Mouse (Mus musculus) brain, embryonic 14.5 days (tissue): ENCODE measurements around the gene Gm7168. TPM values are rescaled to one million over a fixed set of nuclear protein-coding genes. Genes with fewer than 3 reads are reported as not detected.
"Not testable (repeated sequence)": the region's sequence is repeated elsewhere in the genome, so short reads cannot be mapped to it uniquely, and the experiment has no call there.

ENCODE experiments used
- DNase-seq: peaks from one replicate; pipeline ENCODE4 v3.0.0-alpha.2; 2011; ENCODE audit warnings: low read depth
- CTCF ChIP-seq: fragments of 200-500 bp; IDR thresholded peaks from 2 replicates; pipeline ENCODE4 v1.5.1; 2012; ENCODE audit warnings: inconsistent platforms, mild to moderate bottlenecking, moderate library complexity, borderline replicate concordance; ENCODE audit not compliant: insufficient read depth, insufficient read length; ENCODE audit errors: extremely low read depth
- POLR2A ChIP-seq: fragments of 200-500 bp; IDR thresholded peaks from 2 replicates; pipeline ENCODE4 v1.6.1; 2012; ENCODE audit warnings: mild to moderate bottlenecking, inconsistent platforms, borderline replicate concordance; ENCODE audit not compliant: poor library complexity, insufficient read depth, insufficient read length, severe bottlenecking; ENCODE audit errors: extremely low read depth
- polyA plus RNA-seq: library from polyadenylated mRNA; depleted of rRNA; stranded (reverse); fragments of >200 nt; gene quantifications from 2 replicates; pipeline ENCODE4 v1.2.3, GENCODE M21; 2012; rRNA removed

Gene Gm7168
- 0.04 TPM in 1 of 2 replicates, not detected in the other for polyA plus RNA-seq

DNA sequence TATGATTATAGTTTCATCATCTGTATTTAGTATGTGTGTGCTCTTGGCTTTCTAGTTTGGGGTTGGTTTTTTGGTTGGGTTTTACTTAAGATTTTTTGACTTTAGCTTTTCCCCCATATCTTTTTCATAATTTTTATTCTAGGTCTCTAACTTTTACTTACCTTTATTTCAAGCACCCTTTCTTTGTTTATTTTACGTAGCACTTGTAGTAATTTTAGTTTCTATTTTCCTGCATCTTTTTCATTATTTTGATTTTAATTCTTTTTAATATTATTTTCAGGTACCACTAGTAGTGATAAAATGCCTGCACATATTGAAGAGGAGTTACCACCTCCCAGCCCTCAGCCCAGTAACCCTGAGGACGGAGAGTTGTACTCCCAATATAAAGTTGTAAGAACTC is at the start of gene Gm7168:
Gm7168 (plus strand) TSS at position 301 of the 400 bp plus-strand sequence.
- not testable (repeated sequence) for DNase-seq

DNA sequence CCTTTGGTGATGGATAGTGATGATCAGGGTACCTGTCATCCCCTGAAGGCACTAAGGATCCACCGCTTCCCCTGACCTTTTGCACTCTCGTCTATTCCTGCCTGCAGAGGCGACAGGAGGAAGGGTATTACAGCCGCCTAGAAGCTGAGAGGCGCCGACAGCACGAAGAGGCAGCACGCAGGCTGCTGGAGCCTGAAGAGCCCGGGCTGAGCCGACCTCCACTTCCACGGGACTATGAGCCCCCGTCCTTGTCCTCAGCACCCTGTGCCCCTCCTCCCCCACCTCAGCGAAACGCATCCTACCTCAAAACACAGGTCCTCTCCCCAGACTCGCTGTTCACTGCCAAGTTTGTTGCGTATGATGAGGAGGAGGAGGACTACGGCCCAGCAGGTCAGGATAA is 49.3 kb upstream of the Gm7168 start:
- TF ChIP-seq CTCF (no peak), POLR2A (no peak)
- DNase-seq, result no peak

DNA sequence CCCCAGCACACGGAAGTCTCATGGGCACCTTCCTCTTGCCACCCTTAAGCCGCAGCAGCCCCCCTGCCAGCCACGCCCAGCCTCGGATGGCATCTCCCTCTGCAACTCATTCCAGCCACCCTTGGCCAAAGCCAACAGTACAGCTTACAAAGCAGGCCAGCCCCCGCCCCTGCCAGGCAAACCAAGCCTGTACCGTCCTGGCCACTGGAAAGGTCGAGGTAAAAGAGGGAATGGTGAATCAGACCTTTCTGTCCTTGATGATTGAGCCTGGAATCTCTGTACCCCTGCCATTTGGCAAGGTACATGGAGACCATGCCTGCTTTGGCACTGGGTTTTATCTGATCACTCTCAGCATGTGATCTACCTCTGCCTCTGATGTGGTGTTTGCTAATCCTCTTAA is 48.9 kb upstream of the Gm7168 start:
- TF ChIP-seq CTCF (no peak), POLR2A (no peak)
- DNase-seq, result no peak

DNA sequence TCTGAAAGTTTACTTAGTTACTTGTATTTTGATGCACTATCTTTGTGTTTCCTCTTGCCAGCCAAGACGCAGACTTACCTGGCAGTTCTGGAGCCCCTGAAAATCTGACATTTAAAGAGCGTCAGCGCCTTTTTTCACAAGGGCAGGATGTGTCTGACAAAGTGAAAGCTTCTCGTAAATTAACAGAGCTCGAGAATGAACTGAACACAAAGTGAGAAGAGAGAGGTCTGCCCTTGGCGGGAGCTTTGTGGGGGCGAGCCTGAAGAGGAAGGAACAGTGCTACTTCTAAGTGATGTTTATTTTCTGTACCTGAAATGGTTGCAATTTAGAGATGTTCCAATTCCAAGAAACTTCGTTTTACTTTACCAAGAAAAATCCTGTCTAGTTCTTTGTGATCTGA is 44.4 kb upstream of the Gm7168 start:
- TF ChIP-seq POLR2A (no peak), CTCF (no peak)
- no peak for DNase-seq

DNA sequence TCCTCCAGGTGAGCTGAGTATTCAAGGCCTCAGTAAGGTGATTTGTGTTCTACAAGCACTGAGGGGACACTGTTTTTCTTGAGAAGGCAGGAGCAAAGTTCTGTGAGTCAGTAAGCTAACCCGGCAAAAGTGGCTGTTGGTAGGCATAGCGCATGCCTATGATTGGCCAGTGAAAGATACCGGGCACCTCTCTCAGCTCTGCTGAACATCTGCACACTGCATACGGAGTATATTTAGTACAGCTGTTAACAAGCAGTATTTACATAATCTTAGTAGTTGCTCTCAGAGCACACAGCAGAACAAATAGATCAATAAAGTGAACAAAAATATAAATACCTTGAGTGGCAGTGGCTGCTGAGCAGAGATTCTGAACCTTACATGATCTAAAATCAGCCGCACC is 41.1 kb upstream of the Gm7168 start:
- TF ChIP-seq POLR2A, result no peak
- no peak for TF ChIP-seq CTCF
- no peak for DNase-seq

DNA sequence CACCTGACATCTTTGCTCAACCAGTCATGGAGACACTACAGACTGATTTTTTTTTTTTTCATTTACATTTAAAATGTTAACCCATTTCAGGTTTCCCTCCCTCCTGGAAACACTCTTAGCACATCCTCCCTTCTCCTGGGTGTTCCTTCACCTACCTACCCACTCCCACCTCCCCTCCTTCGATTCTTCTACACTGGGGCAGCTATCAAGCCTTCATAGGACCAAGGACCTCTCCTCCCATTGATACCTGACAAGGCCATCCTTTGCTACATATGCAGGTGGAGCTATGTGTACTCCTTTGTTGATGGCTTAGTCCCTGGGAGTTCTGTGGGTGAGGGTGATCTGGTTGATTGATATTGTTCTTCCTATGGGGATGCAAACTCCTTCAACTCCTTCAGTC is 40.5 kb upstream of the Gm7168 start:
- no peak for TF ChIP-seq POLR2A
- no peak for TF ChIP-seq CTCF
- no peak for DNase-seq

DNA sequence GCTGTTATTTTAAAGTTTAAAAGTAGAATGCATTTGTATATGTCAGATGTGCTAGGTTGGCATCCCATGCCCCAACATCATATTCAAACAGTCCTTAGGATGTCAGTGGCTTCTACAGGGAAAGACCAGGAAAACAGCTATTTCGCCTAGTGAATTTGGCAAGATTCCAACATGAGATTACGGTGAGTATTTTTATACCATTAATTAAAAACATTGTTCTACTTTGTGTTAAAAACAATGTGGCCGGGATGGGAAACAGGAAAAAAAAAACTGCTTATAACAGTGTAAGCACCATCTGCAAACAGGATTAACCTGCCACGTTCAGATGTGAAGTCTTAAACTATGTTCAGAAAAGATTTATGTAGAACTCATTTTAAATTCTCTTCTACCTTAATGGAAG is 34.2 kb upstream of the Gm7168 start:
- TF ChIP-seq CTCF (no peak), POLR2A (no peak)
- DNase-seq, result no peak

DNA sequence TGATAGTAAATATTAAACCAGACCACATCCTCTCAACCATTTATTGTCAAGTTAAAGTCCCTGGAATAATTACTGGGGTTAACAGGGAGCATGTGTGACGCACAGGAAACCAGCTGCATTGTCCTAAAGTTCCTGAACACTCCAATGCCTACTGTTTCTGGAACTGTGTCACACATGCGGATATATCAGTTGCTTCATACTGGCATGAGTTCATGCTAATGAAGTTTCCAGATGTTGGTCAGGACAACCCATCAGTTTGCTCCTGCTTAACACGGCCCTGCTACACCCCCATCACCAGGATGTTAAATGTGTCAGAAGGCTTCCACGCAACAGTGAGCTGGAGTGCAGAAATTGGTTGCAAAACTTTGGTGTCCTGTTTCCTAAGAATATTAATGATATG is 33.6 kb upstream of the Gm7168 start:
- no peak for TF ChIP-seq CTCF
- no peak for TF ChIP-seq POLR2A
- no peak for DNase-seq

DNA sequence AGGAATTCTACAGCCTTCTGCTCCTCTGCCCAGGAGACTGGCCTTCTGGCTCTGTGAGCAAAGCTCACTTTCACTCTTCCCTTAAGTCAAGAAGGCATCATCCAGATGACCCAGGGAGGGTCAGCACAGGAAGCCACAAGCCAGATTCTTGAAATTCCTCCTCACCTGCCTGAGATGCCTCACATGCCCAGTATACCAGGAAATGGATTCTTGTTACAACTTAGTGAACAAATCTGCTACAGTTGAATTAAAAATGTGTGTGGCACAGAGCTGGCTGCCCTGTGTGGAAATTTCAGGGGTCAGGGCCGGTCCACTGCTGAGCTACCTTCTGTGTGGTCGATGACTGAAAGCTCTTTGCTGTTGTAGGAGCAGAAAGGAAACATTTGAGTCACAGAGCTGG is 27.4 kb upstream of the Gm7168 start:
- no peak for DNase-seq
- no peak for TF ChIP-seq POLR2A
- TF ChIP-seq CTCF, result no peak

DNA sequence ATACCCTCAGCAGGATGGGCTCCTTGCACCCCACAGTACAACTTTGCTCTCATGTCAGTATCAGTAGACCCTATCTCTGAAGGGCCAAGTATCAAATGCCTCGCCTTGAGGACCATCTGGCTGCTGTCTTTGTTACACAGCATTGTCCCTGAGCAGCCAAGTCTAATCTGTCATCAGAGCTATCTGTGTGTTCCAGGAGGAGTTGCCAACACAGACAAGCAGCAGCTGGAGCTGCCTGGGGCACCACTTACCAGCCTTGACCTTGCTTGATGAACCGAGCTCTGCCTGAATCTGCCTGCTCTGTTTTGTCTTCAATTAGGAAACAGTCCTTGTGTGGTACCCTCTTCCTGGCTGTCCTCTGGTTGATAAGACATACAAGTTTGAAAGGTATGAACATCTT is 24.8 kb upstream of the Gm7168 start:
- DNase-seq, result peak; percentile 35
- no peak for TF ChIP-seq POLR2A
- no peak for TF ChIP-seq CTCF

DNA sequence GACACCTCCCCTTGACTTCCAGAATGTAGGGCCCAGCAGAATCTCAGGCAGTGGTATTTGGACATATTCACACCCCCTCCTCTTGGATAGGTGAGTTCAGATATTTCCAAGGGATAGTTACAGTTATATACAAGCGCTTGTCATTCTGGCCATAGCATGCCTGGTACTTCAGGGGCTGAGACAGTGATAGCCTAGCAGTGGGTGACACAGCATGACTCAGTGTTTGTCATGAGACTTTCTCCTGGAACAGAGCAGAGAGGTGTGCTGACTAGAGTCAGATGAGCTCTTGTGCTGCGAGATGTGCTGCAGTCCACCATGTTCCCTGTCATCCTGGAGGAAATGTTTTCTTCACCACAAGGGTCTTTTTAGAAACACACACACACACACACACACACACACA is 23.6 kb upstream of the Gm7168 start:
- TF ChIP-seq POLR2A (no peak), CTCF (no peak)
- no peak for DNase-seq

DNA sequence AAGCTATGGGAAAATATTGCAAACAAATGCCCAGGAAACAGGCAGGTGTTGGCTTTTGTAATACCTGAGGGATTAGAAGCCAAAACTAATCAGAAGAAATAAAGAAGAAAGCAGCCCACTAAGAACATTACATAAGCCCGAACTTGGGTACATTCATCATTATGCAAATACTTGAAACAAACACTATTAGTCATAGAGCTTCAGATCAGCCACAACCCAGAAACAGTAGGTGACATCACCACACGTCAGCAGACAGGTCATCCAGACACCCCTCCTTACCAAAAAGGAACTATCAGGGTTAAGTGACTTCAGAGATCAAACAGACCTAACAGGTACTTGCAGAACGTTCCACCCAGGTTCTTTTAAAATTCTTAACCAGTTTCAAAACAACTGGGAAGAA is 22.2 kb upstream of the Gm7168 start:
- TF ChIP-seq CTCF, result no peak
- DNase-seq, result no peak

DNA sequence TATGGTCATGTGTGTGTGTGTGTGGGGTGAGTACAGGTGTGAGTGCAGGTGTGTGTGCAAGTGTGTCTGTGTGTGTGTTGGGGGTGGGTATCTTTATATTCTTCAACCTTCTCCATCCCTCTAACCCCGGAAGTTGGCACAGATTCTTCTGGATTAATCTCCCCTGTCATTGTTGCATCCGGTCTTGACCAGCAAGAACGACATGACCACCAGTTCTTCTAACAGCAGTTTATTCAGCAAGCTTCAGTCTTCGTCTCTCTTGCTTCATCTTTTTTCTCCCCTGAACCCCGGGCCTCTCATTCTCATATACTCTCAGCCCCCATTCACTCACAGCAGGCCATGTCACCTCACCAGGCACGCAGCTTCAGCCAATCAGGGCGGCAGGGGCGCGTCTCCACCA is 17.8 kb upstream of the Gm7168 start:
- no peak for DNase-seq
- TF ChIP-seq CTCF, result no peak
- no peak for TF ChIP-seq POLR2A

DNA sequence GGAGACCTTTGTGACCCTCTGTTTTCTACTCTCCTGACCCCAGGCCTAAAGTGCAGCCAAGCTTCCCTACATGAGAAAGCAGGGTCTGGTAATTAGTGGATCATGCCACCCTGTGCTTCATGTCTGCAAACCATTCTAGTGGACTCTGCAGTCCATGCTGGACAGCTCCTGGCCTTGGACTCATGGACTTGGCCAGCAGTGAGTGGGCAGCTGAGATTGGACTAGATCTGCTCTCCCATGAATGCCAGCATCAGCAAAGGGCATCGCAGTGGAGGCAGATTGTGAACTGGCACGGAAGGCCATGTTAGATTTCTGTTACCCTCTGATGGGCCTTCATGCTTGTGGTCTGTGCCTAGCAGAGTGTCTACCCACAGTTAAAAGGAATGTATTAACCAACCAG is 12.8 kb upstream of the Gm7168 start:
- not testable (repeated sequence) for DNase-seq

DNA sequence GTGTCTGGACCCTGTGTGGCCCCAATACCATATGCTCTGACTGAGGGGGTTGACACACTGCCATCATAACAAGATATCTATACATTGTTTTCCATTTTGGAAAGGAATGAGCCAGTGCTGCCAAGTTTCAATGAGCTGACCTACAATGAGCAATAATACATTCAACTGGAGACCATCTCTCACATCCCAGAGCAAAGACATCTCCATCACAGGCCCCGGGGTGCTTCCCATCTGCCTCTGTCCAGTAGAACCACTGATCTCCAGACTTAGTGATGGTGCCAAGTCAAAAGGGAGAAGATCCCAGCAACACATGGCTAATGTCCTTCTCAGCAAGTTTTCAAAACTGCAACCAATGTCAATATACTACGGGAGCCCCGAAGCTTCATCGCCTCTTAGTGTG is 10.4 kb upstream of the Gm7168 start:
- TF ChIP-seq CTCF (no peak), POLR2A (no peak)
- no peak for DNase-seq
